Mouse (Mus musculus) urinary bladder, postnatal 25 days (tissue): ENCODE results near the gene Simc1.
"Not testable (repeated sequence)": the region's sequence is repeated elsewhere in the genome, so short reads cannot be mapped to it uniquely, and the experiment has no call there.

ENCODE experiments used
- DNase-seq: peaks from one replicate; pipeline ENCODE4 v3.0.0; 2022; ENCODE audit warnings: low spot score

The Simc1 gene

GRCm38 (mm10) chr13:54503604-54504521 is at the start of gene Simc1:
Gene Simc1 (plus strand): TSS chr13:54503779.
- DNase-seq: peak; percentile 71

- DNase-seq: no peak
These were observed 46.5 kb upstream of the Simc1 start for GRCm38 (mm10) chr13:54457062-54457461.

GRCm38 (mm10) chr13:54459282-54459681 is 44.3 kb upstream of the Simc1 start:
- DNase-seq: no peak

GRCm38 (mm10) chr13:54468098-54469011 is 35.2 kb upstream of the Simc1 start, which contains the start of gene Thoc3:
Gene Thoc3 (minus strand): TSS chr13:54468849.
- DNase-seq: peak; percentile 86

- no peak for DNase-seq
These were observed 34.6 kb upstream of the Simc1 start for GRCm38 (mm10) chr13:54469012-54469354.

GRCm38 (mm10) chr13:54471967-54472366 is 31.6 kb upstream of the Simc1 start:
- no peak for DNase-seq

GRCm38 (mm10) chr13:54474996-54475395 is 28.6 kb upstream of the Simc1 start:
- no peak for DNase-seq

GRCm38 (mm10) chr13:54475702-54476101 is 27.9 kb upstream of the Simc1 start:
- DNase-seq: no peak

GRCm38 (mm10) chr13:54479286-54479685 is 24.3 kb upstream of the Simc1 start:
- DNase-seq: no peak

GRCm38 (mm10) chr13:54481498-54481897 is 22.1 kb upstream of the Simc1 start:
- DNase-seq: no peak

- DNase-seq: no peak
These were observed 13.2 kb upstream of the Simc1 start for GRCm38 (mm10) chr13:54490411-54490810.

- no peak for DNase-seq
These were observed 12.2 kb upstream of the Simc1 start for GRCm38 (mm10) chr13:54491381-54491780.

- not testable (repeated sequence) for DNase-seq
These were observed 4.0 kb upstream of the Simc1 start for GRCm38 (mm10) chr13:54499551-54499950.

- DNase-seq: no peak
These were observed 2.2 kb upstream of the Simc1 start for GRCm38 (mm10) chr13:54501352-54501751.

GRCm38 (mm10) chr13:54501957-54502690 is 1.5 kb upstream of the Simc1 start:
- DNase-seq: no peak

GRCm38 (mm10) chr13:54503278-54503603 is 338 bp upstream of the Simc1 start:
- no peak for DNase-seq

GRCm38 (mm10) chr13:54504611-54505260 is 1.2 kb downstream of the Simc1 start:
- DNase-seq: no peak

- DNase-seq: no peak
These were observed 2.3 kb downstream of the Simc1 start for GRCm38 (mm10) chr13:54505920-54506319.

- DNase-seq: no peak
These were observed 16.6 kb downstream of the Simc1 start for GRCm38 (mm10) chr13:54520221-54520620.

GRCm38 (mm10) chr13:54521181-54521580 is 17.6 kb downstream of the Simc1 start:
- no peak for DNase-seq

- no peak for DNase-seq
These were observed 23.6 kb downstream of the Simc1 start for GRCm38 (mm10) chr13:54527140-54527539.

GRCm38 (mm10) chr13:54532134-54532533 is 28.6 kb downstream of the Simc1 start:
- no peak for DNase-seq
